Mouse (Mus musculus): ENCODE measurements around the gene Ccdc142.

The Ccdc142 gene

DNA sequence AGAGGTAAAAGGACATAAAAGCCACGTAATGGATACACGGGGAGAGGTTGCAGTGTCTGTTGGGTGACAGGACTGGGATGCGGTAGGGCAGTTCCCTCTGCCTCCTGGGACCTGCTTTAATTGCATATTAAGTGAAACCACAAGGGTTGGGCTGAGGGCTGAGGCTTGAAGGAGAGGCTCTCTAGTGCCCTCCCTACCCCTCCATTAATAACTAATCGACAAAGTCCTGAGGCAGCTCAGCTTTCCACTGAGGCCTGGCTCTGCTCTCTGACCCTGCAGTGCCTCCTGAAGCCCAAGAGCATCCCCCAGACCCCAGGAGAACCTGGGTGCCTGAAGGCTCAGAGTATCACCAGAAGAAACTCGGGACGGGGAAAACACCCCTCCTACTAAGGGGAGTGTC lies 16.9 kb upstream of the Ccdc142 start:
- no peak for DNase-seq (ENCODE audit: extremely low read depth, low read depth)

DNA sequence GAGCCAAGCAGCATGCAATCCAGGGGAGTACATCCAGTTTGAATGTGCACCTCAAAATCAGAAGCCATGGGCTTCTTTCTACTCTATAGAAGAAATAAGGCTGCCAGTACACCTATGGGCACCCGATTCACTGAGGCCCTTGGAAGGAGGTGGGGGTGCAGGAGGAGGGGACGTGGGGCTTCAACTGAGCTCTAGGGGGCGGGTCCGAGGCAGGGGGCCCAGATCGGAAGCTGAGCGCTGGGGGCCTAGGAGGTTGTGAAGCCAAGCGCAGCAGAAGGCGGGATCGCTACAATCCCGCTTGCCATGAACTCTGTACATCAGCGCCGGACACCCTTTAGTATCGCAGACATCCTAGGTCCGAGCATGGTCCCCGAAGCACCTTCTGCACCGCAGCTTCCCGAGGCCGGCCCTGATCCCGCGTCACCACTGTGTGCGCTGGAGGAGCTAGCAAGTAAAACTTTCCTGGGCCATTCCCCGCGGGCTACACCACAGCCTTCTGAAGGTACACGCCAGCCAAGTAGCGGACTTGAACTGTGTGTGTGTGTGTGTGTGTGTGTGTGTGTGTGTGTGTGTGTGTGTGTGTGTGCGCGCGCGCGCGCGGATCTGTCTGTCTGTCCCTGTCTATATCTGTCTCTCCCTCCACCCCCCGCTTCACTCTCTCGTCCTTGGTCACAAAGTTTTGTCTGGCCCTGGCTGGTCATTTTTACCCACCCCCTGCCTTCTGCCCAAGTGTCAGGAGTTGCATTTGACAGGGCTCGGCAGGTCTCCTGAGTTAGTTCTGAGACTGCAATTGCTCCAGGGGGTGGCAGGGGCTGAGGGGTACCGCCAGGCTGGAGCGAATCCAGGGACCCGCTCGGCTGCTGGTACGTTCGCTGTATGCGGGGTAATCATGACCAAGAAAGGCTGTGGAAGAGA lies 15.0 kb upstream of the Ccdc142 start, which contains the start of gene Lbx2:
Gene Lbx2 (plus strand): TSS at position 247 of the 915 bp plus-strand sequence.
- DNase-seq (ENCODE audit: extremely low read depth, low read depth), result no peak

DNA sequence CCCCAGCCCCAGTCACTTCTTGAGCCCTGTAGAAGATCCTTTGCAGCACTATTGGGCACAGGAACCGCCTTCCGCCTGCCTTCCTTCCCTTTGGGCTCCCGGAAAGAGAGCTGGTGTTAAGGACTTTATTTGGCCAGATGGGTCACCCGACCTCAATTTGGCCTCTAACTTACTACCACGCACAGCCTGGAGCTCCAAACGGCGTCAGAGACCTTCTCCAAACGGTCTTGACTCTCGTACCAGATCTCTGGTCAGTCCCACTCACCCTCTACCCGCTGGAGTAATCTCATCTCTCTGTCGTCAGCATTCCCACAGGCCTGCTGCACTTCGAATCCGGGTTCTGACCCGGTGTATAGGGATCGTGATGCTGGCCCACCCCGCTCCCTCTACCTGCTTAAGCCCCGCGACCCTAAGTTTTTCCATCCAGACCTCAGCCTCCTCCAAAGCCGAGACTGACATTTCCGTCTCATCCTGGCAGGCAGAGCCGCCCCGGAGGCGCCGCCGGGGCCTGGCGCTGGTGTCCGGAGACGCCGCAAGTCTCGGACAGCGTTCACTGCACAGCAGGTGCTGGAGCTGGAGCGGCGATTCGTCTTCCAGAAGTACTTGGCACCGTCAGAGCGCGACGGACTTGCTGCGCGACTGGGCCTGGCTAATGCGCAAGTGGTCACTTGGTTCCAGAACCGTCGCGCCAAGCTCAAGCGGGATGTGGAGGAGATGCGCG lies 14.0 kb upstream of the Ccdc142 start:
- DNase-seq (ENCODE audit: extremely low read depth, low read depth), result no peak

DNA sequence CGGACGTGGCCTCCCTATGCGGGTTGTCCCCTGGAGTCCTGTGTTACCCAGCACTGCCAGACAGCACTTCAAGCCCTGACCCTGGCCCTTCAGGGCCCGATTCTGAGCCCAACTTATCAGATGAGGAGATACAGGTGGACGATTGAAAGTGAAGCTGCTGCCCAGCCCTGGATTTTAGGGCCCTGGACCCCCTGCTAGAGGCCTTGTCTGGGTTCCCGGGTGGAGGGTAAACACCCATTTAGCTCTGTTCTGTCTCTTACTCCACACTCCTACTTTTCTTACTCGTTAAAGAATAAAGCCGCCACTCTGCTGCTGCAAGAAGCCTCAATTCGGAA lies 13.5 kb upstream of the Ccdc142 start:
- DNase-seq (ENCODE audit: extremely low read depth, low read depth), result no peak

DNA sequence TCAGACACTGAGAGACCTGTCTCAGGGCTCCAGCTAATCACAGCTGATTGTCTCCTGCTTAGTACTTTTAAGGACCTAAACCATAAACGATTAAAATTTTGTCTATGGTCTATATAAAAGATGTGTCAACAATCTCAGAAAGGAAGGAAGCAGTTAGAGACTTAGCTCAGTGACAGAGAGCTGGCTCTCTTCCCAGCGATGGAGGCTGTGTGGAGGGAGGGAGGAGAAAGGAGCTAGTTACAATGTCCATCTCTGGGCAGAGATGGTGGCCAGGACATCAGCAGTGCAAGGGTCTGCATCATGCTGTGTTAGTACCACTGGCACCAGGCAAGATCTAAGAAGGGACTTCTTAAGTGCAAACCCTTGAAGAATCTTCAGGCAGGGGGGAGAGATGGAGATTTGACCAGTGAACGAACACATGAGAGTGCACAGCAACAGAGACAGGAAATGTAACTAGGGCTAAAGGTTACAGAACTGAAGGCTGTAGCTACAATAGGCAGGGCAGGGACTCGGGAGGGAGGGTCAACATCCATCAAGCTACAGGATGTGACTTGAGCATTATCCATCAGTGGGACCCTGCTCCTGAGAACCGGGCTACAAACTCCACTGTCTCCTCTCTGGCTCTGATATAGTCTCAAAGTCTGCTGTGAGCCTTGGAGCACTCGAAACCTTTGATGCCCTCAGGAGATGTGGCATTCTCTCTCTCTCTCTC lies 8.8 kb upstream of the Ccdc142 start:
- no peak for DNase-seq (ENCODE audit: extremely low read depth, low read depth)

DNA sequence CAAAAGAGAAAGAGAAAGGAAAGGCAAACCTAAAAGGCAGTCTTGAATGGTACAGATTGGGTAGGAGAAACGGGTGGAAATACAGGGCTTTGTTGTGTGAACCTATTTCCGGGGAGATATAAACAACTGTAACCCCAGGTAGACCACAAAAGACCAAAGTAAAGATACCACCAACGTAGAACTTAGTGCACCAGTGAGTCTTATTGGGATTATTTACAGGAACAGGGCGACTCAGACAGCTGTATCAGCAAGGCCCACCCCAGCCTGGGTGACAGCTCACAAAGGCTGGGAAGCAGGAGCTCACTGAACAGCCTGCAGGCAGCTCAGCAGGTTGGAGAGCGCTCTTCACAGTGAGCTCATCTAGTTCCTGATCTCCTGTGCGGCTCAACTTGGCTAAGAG lies 5.4 kb upstream of the Ccdc142 start:
- no peak for DNase-seq (ENCODE audit: extremely low read depth, low read depth)

DNA sequence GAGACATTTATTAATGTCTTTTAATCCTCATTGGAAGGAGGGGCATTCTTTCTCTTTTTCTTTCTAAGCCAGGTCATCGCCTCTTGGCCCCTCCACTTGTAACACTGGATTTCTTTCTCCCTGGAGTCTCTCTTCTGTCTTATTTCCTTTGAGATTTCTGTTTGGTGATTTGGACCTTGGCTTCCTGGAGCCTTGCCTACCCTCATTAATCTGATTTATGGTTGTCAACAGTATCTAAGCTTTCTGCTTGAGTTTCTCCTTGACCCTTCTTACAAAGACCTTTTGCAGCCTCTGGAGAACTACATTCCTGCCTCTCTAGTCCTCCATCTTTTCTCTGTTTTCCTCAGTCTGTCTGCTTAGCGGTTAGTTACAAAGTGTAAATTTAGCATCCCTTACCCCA lies 3.0 kb upstream of the Ccdc142 start:
- DNase-seq (ENCODE audit: extremely low read depth, low read depth), result no peak

DNA sequence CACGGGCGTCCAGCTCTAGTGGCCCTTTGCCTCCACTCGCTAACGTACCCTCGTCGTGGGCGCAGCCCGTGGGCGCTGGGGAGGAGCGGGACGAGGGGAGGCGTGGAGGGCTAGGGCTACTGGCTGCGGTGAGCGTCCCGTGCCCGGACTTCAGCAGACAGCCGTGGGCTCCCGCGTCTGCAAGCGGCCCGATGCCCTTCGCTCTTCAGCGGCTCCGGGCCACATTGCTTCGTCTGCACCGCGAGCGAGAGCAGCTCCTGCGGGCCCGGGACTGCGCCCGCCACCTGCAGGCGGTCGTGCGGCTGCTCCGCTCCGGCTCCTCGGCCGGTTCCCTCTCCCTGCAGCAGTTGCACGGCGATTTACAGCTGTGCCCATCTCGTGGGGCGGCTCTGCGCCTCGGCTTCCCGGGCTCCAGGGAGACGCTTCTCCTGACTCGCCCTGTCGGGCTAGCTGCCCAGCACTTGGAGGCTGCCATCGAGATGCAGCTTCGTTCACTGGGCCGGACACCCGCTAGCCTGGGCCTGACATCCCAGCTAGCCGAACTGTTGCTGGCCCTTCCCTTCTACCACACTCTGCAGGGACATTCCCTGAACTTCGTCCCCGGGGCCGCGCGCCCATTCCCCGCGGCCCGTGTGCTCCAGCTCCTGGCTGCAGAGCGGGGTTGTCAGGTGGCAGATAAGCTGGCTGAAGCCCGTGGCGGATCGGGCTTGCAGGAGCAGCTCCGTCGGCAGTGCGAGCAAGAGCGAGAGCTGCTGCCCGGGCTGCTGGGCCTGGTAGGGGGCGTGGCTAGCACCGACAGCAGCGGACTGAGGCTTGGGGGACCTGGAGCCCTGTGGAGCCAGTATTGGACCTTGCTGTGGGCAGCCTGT lies 521 bp downstream of the Ccdc142 start:
- DNase-seq (ENCODE audit: extremely low read depth, low read depth), result no peak

DNA sequence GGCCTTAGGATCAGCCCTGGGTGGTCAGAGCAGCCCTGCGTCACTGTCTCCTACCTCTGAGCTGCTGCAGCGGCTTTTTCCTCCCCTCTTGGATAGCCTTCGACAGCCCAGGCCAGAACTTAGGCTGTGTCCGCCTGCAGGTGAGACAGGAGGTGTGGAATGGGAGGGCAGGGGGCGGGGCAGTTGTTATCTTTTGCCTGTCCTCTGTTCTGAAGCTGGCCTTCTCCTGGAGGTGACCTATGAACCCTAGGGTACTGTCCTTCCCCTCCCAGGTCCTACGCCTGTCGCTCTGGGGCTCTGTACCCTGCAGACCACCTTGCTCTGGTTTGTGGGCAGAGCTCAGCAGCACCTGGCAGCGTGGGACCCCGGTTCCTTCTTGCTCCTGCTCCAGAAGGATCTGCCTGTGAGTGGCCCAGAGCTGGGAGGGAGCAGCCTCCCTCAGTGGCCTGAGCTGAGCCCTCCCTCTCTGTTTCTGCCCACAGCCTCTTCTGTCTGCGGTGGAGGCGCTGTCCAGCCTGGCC lies 1.8 kb downstream of the Ccdc142 start:
- DNase-seq (ENCODE audit: extremely low read depth, low read depth), result no peak

DNA sequence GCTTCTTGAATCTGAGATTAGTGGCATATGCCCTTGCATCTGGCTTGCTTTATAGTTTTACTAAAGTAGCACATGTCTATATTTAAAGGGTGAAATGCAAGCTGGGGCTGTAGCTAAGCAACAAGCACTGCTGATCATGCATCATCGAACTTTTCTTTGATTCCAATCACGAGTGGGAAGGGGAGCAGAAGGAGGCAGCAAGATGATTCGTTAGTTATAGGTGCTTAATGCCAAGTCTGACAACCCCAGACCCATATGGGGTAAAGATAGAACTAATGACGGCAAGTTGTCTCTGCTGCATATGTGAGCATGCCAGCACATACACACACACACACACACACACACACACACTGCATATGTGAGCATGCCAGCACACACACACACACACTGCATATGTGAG lies 2.8 kb downstream of the Ccdc142 start:
- no peak for DNase-seq (ENCODE audit: extremely low read depth, low read depth)

DNA sequence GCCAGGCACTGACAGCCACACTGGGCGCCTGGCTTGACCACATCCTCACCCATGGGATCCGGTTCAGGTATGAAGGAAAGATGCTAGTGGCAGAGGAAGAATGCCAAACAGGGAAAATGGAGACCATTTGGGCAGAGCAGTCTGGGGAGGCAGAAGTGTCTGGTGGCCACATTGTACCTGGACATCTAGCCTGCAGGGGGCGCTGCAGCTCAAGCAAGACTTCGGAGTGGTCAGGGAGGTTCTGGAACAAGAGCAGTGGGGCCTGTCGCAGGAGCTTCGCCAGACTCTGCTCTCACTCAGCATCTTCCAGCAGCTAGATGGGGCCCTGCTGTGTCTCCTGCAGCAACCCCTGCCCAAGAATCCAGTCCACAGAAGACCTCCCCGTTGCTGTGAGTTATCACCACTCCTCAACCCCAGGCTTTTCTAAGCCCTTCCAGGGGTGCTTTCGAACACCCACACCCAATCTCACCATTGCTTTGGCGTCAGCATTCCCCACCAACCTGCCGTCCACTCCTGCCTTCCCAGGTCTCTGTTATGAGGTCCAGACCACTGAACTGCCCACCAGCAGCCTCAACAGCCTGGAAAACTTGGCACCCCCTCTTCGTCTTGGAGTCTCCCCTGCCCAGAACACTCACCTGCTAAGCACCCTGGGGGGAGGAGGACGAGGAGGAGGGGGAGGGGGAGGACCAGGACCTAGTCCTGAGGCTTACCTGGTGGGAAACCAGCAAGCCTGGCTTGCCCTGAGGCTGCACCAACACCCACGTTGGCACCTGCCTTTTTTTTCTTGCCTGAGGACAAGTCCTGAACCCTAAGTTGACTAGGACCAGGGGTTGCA lies 6.4 kb downstream of the Ccdc142 start:
- DNase-seq (ENCODE audit: extremely low read depth, low read depth), result peak; percentile 59

DNA sequence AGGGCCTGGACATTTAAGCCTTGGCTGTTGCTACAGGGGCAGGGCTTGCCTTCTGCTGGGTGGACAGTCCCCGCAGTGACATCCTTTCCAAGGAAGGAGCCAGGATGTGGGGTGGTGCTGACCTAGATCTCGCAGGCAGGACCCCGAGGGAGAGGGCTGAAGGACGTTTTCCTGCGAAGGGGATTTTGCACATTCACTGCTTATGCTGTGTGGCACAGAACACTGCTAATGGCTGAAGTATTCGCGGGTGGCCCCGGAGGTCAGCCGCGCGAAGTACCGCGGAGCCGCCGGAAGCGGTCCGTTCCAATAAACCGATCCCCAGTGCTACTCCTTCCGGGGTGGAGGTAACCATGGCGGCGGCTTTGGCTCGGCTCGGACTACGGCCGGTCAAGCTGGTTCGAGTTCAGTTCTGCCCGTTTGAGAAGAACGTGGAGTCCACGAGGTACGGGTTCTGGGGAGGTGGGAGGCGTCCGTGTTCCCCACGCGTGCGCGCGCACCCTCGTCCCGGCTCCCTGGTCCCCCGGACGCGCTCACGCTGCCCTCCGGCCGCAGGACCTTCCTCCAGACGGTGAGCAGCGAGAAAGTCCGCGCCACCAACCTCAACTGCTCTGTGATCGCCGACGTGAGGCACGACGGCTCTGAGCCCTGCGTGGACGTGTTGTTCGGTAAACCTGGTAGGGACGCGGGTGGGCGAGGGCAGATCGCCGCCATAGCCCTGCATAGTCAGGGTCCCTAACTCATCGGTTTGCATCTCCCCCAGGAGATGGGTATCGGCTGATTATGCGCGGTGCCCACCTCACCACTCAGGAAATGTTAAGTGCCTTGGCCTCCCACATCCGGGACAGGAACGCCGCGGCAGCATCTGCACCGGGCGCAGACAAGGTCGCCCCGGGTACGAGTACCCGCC lies 7.6 kb downstream of the Ccdc142 start, which contains the start of gene Mrpl53:
Gene Mrpl53 (plus strand): TSS at position 279 of the 907 bp plus-strand sequence.
- DNase-seq (ENCODE audit: extremely low read depth, low read depth), result no peak

DNA sequence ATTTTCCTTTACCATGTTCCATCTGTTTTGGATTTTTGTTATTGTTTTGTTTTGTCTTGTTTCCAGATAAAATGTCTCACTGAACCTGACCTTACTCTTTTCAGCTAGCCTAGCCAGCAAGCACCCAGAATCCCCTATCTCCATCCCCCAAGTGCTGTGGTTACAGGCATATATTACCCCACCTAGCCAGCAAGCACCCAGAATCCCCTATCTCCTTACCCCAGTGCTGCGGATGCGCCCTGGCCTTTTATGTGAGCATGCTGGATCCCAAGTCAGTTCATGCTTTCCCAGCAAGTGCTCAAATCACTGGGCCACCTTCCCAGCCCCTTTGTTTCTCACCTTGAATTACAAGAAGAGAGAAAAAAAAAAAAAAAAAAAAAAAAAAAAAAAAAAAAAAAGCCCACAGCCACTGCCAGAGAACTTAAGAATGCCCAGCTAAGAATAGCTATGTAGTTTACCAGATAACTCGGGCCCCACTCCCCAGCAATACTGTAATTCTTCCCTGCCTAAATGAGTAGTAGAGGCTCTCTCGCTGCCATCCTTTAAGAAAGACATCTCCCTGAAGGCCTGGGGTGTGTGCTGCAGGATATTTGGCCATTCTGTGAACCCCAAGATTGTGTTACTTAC lies 10.2 kb downstream of the Ccdc142 start:
- DNase-seq (ENCODE audit: extremely low read depth, low read depth), result no peak

DNA sequence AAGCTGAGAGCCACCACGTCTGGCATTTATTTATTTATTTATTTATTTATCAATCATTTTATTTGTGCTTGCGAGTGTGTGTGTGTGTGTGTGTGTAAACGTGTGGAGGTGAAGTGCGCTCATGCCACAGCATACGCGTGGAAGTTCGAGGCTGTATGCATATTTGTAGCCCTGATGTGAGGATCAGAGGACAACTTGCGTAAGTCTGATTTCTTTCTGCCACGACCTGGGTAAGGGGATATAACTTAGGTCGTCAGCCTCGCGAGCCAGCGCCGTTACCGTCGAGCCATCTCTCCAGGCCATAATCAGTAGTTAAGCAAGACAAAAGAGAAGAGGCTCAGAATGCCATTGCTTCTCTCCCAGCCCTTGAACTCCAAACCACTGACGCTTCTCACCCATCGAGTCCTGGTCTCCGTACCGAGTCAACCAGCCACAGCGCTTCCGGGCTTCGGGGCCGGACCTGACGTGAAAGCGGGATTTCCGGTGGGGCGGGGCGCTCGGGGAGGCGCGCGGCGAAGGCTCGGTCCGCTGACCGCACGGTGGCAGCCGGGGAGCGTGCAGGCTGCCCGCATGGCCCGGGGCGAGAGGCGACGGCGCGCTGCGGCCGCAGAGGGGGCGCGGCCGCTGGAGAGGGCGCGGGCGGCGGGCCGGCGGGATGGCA lies 13.7 kb downstream of the Ccdc142 start, which contains the start of gene Mogs:
Gene Mogs (plus strand): TSS at position 486 of the 661 bp plus-strand sequence.
- DNase-seq (ENCODE audit: extremely low read depth, low read depth), result peak; percentile 75

DNA sequence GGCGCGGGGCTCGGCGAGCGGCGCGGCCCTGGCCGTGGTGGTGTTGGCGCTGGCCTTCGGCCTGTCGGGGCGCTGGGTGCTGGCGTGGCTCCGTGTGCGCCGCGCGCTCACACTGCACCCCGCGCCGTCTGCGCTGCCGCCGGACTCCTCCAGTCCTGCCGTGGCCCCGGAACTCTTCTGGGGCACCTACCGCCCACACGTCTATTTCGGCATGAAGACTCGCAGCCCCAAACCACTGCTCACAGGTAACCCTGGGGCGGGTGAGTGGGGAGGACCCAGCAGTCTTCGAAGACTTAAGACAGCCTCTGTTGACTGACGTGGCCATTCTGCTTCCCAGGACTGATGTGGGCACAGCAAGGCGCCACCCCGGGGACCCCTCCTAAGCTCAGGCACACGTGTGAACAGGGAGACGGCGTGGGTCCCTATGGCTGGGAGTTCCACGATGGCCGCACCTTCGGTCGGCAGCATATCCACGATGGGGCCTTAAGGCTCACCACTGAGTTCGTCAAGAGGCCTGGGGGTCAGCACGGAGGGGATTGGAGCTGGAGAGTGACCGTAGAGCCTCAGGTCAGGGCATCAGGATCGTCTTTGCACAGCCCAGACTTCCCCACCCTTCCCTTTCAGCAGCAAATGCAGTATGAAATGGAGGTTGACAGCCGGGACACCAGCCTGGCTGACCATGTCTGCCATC lies 14.4 kb downstream of the Ccdc142 start:
- DNase-seq (ENCODE audit: extremely low read depth, low read depth), result no peak

DNA sequence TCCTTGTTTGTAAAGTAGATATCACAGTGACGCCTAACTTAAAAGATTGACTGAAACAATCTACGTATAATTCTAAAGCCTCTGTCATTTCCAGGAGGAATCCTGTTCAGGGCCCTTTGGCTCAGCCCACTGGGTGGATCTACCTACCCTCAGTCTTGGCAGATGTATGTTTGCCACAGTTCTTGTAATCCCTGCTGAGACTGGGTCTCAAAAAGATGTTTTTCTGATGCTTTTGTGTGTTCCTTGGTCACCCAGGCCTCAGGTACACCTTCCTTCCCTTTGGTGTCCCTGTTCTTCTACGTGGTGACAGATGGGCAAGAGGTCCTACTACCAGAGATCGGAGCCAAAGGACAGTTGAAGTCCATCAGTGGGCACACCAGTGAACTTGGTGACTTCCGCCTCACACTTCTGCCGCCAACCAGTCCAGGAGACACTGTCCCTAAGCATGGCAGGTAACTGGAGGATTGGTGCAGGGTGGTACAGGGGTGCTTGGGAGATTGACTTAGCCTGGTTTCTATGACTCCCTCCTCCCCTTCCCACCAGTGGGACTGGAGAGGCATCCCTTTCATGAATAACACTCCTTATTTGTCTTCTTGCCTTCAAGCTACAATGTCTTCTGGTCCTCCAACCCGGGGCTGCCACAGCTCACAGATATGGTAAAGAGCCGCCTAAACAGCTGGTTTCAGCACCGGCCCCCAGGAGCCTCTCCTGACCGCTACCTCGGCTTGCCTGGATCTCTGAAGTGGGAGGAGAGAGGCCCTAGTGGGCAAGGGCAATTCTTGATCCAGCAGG lies 15.2 kb downstream of the Ccdc142 start:
- DNase-seq (ENCODE audit: extremely low read depth, low read depth), result no peak

DNA sequence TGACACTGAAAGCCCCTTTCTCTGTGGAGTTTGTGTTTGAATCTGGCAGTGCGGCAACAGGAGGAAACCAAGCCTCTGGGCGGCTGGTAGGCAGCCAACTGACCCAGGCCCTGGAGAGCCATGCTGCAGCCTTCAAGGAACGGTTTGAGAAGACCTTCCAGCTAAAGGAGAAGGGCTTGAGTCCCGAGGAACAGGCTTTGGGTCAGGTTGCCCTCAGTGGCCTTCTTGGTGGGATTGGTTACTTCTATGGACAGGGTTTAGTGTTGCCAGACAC lies 15.7 kb downstream of the Ccdc142 start:
- DNase-seq (ENCODE audit: extremely low read depth, low read depth), result no peak
